Mouse (Mus musculus) stomach, embryonic 14.5 days (tissue): ENCODE data around the gene Aif1. TPM values are rescaled to one million over a fixed set of nuclear protein-coding genes. Genes with fewer than 3 reads are reported as not detected.

Source experiments
- ATAC-seq: fragments of 200-750 bp; cut with Nextera tagmentation; 2 replicates; pipeline ENCODE4 v1.8.0; 2017; ENCODE audit warnings: low read depth, moderate TSS enrichment; ENCODE audit not compliant: insufficient number of reproducible peaks, insufficient read depth, low FRiP score
- H3K27ac ChIP-seq: fragments of 300-500 bp; sonication (generic); 2 replicates; pipeline ENCODE4 v1.5.1; 2014; ENCODE audit warnings: mild to moderate bottlenecking, low read length, moderate library complexity, mixed read lengths
- H3K27me3 ChIP-seq: fragments of 300-500 bp; sonication (generic); 2 replicates; pipeline ENCODE4 v1.6.1; 2014; ENCODE audit warnings: low read length, control low read depth, mixed read lengths; ENCODE audit not compliant: control insufficient read depth, insufficient read depth
- H3K36me3 ChIP-seq: fragments of 300-500 bp; sonication (generic); 2 replicates; pipeline ENCODE4 v1.6.1; 2014; ENCODE audit warnings: mild to moderate bottlenecking, control low read depth, low read length, moderate library complexity, mixed read lengths; ENCODE audit not compliant: control insufficient read depth, insufficient read depth
- H3K4me1 ChIP-seq: fragments of 300-500 bp; sonication (generic); 2 replicates; pipeline ENCODE4 v1.6.1; 2014; ENCODE audit warnings: low read length, control low read depth, mixed read lengths; ENCODE audit not compliant: control insufficient read depth, insufficient read depth
- H3K4me2 ChIP-seq: fragments of 300-500 bp; sonication (generic); replicated peaks from 2 replicates; pipeline ENCODE4 v1.6.1; 2014; ENCODE audit warnings: low read depth, low read length, control low read depth
- H3K4me3 ChIP-seq: fragments of 300-500 bp; sonication (generic); 2 replicates; pipeline ENCODE4 v1.5.1; 2014; ENCODE audit warnings: low read depth, low read length, control low read depth
- H3K9ac ChIP-seq: fragments of 300-500 bp; sonication (generic); replicated peaks from 2 replicates; pipeline ENCODE4 v1.6.1; 2014; ENCODE audit warnings: low read depth, mild to moderate bottlenecking, control low read depth, low read length, moderate library complexity, mixed read lengths
- H3K9me3 ChIP-seq: fragments of 300-500 bp; sonication (generic); 2 replicates; pipeline ENCODE4 v1.6.1; 2016; ENCODE audit warnings: low read depth, low read length, control low read depth; ENCODE audit not compliant: control insufficient read depth
- WGBS: fragments of 180-500 bp; shearing (Covaris S2); extraction: QIAGEN DNeasy Blood & Tissue Kit; methylation state at CpG from one replicate; pipeline ENCODE4 v1.1.7; 2014; 5-methylcytosine and 5-hydroxymethylcytosine counted together
- polyA plus RNA-seq: library from polyadenylated mRNA; unstranded; fragments of >200 nt; fragmentation: Nextera tagmentation; extraction: Ambion mirVana; gene quantifications from 2 replicates; pipeline ENCODE4 v1.2.1, GENCODE M21; 2014

Gene Aif1
- polyA plus RNA-seq, 1 experiment from 2014 or later: 19.6 TPM

GRCm38 (mm10) chr17:35153931-35154330, 21.9 kb downstream of the Aif1 start:
- 81% methylated on average over 4 of the region's 4 CpGs for WGBS
- Histone ChIP-seq H3K9ac (no peak overlapping the region), H3K27ac (no peak overlapping the region), H3K4me1 (no peaks in the 10 kb centered on the region), H3K4me2 (no peak overlapping the region), H3K27me3 (no peaks in the 10 kb centered on the region), H3K36me3 (peaks cover 96% of the 10 kb centered on the region), H3K4me3 (no peak overlapping the region), H3K9me3 (no peaks in the 10 kb centered on the region)
- no peak for ATAC-seq

DNA sequence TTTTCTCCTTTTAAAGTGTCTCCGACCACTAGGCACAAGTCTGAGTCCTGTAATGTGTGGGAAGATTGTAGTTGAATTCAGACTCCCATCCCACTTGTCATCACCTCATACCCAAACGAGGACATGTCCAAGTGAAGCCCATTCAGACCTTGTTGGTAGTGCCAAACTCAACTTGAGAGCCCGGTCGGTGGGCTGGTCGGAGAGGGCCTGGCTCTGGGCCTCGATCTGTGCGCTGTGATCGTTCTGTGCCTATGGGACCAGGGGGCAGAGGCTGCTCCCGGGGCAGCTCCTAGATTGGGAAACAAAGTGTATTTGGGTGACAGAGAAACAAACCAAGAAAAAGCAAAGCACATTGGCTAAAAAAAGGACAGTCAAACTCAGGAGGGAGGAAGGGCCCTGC, 22.8 kb downstream of the Aif1 start:
- no peak for ATAC-seq
- WGBS: 87% methylated on average over 9 of the region's 9 CpGs
- H3K4me1 ChIP-seq: no peaks in the 10 kb centered on the region

DNA sequence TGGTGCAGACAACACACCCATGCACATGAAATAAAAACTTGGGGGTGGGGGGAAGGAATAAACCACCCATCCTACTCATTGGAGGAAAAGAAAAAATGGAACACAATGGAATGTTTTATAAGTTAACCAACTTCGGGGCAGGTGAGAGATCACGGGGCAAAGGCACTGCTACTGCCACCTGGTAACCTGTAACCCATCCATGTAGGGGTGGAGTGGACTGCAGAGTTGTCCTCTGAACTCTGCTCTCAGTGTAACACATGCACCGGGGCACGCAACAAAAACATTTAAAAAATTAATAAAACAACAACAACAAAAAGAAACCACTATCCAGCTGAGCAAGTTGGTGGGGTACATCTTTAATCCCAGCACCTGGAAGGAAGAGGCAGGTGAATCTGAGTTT, 23.7 kb downstream of the Aif1 start:
- no peak for ATAC-seq
- WGBS: 89% methylated on average over 4 of the region's 4 CpGs
- H3K9ac ChIP-seq: no peak overlapping the region

More for the DNA sequence above, 22.8 kb downstream of the Aif1 start:
- Histone ChIP-seq H3K36me3 (peaks cover 96% of the 10 kb centered on the region), H3K4me2 (no peak overlapping the region), H3K27ac (no peak overlapping the region), H3K4me3 (no peak overlapping the region), H3K9ac (no peak overlapping the region), H3K9me3 (no peaks in the 10 kb centered on the region), H3K27me3 (no peaks in the 10 kb centered on the region)

DNA sequence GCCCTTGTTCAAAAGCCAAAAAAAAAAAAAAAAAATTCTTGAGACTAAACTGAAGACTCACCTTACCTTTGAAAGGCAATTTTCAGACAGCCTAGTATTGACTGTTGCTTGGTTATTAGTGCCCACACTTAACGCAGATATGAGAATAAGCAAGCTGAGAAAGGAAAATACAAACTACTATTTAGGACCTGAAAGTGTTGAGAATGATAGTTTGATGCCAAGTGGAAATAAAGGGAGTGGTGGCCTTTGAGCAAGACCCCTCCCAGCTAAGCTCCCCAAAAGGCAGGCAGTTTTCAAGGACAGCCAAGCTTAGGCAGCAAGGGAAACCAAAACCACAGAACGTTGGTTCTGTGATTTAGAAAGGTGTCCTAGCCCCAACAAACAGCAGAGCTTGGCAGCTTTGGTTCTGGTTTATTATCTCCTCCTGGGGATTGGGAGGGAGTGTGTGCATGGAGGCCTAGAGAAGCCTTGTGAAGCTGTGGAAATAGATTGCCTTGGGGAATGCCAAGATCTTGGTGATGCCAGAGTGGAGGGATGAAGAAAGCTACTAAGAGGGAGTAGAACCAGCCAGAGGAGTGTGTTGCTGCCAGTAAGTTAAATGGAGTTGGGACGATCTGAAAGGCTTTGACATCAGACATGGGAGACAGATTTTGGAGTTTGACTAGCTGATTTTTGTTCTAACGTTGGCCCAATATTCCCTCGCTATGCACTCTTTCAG, 27.8 kb downstream of the Aif1 start:
- ATAC-seq: no peak
- H3K27ac ChIP-seq: no peak overlapping the region
- H3K9me3 ChIP-seq: no peaks in the 10 kb centered on the region
- H3K4me3 ChIP-seq: no peak overlapping the region
- 68% methylated on average over 5 of the region's 5 CpGs for WGBS
- H3K36me3 ChIP-seq: peaks cover 96% of the 10 kb centered on the region
- H3K27me3 ChIP-seq: no peaks in the 10 kb centered on the region
- no peak overlapping the region for H3K4me2 ChIP-seq
- no peaks in the 10 kb centered on the region for H3K4me1 ChIP-seq
- H3K9ac ChIP-seq: no peak overlapping the region

More for the DNA sequence above, 23.7 kb downstream of the Aif1 start:
- Histone ChIP-seq H3K27me3 (no peaks in the 10 kb centered on the region), H3K36me3 (peaks cover 96% of the 10 kb centered on the region), H3K9me3 (no peaks in the 10 kb centered on the region), H3K4me1 (no peaks in the 10 kb centered on the region), H3K4me3 (no peak overlapping the region), H3K4me2 (no peak overlapping the region), H3K27ac (no peak overlapping the region)

DNA sequence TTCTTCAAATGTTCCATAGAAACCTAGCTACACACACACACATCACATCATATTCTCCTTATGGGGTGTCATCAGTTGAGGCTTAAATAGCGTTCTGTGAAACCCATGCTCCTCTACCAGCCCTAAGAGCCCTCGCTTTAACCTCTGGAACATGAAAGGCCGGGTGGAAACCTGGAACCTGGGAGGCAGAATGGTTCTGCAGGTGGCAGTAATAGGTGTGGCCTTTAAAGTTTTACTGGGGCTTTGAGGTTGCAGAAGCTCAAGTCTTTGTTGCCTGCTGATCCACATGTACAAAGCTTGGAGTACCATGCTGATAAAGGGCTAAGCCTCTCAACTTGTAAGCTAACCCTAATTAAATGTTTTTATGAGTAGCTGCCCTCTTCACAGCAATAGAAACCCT, 28.5 kb downstream of the Aif1 start:
- Histone ChIP-seq H3K27ac (no peak overlapping the region), H3K27me3 (no peaks in the 10 kb centered on the region), H3K4me1 (no peaks in the 10 kb centered on the region), H3K4me2 (no peak overlapping the region), H3K36me3 (peaks cover 96% of the 10 kb centered on the region), H3K9me3 (no peaks in the 10 kb centered on the region), H3K4me3 (no peak overlapping the region), H3K9ac (no peak overlapping the region)
- WGBS: 50% methylated on average over 3 of the region's 3 CpGs
- ATAC-seq: no peak

- no peaks in the 10 kb centered on the region for H3K9me3 ChIP-seq
- H3K27me3 ChIP-seq: no peaks in the 10 kb centered on the region
- WGBS: 86% methylated on average over 5 of the region's 5 CpGs
- H3K4me2 ChIP-seq: no peak overlapping the region
- no peaks in the 10 kb centered on the region for H3K4me1 ChIP-seq
- no peak overlapping the region for H3K9ac ChIP-seq
- H3K4me3 ChIP-seq: no peak overlapping the region
- peaks cover 97% of the 10 kb centered on the region for H3K36me3 ChIP-seq
- H3K27ac ChIP-seq: no peak overlapping the region
- no peak for ATAC-seq
Measured at GRCm38 (mm10) chr17:35146139-35146538, 29.7 kb downstream of the Aif1 start.

GRCm38 (mm10) chr17:35141971-35142370, 33.9 kb downstream of the Aif1 start:
- H3K4me2 ChIP-seq: no peak overlapping the region
- peaks cover 85% of the 10 kb centered on the region for H3K36me3 ChIP-seq
- no peak for ATAC-seq
- no peak overlapping the region for H3K9ac ChIP-seq
- H3K27me3 ChIP-seq: no peaks in the 10 kb centered on the region
- H3K4me1 ChIP-seq: peaks cover 4% of the 10 kb centered on the region; the same call in 1 of the 2 replicates
- no peaks in the 10 kb centered on the region for H3K9me3 ChIP-seq
- 90% methylated on average over 6 of the region's 6 CpGs for WGBS
- no peak overlapping the region for H3K27ac ChIP-seq
- no peak overlapping the region for H3K4me3 ChIP-seq

- H3K4me1 ChIP-seq: peaks cover 12% of the 10 kb centered on the region
- no peak overlapping the region for H3K4me2 ChIP-seq
- ATAC-seq: no peak
- 78% methylated on average over 16 of the region's 16 CpGs for WGBS
- peaks cover 71% of the 10 kb centered on the region for H3K36me3 ChIP-seq
- H3K27ac ChIP-seq: no peak overlapping the region
- H3K9ac ChIP-seq: no peak overlapping the region
- no peak overlapping the region for H3K4me3 ChIP-seq
- H3K27me3 ChIP-seq: no peaks in the 10 kb centered on the region
- no peaks in the 10 kb centered on the region for H3K9me3 ChIP-seq
Measured at GRCm38 (mm10) chr17:35140490-35140996, 35.3 kb downstream of the Aif1 start.

- H3K4me1 ChIP-seq: peaks cover 12% of the 10 kb centered on the region
- H3K27me3 ChIP-seq: no peaks in the 10 kb centered on the region
- WGBS: 93% methylated on average over 3 of the region's 3 CpGs
- H3K9me3 ChIP-seq: no peaks in the 10 kb centered on the region
- ATAC-seq: no peak
- H3K27ac ChIP-seq: no peak overlapping the region
- H3K36me3 ChIP-seq: peaks cover 59% of the 10 kb centered on the region
- no peak overlapping the region for H3K9ac ChIP-seq
- H3K4me3 ChIP-seq: no peak overlapping the region
- H3K4me2 ChIP-seq: no peak overlapping the region
Measured at GRCm38 (mm10) chr17:35139269-35139668, 36.6 kb downstream of the Aif1 start.
